Mouse (Mus musculus) liver, embryonic 12.5 days (tissue): ENCODE measurements at regions not wholly inside any gene's neighbourhood (a gene's known extent, or its start where the extent isn't known, plus 50 kb on each side); places are given as distances from the start of the nearest gene placed in this dataset.

Experiments used
- ATAC-seq: fragments of 200-750 bp; cut with Nextera tagmentation; 2 replicates; pipeline ENCODE4 v1.8.0; 2017; ENCODE audit warnings: moderate number of reproducible peaks, mild to moderate bottlenecking, moderate library complexity
- H3K27ac ChIP-seq: fragments of 300-500 bp; sonication (generic); 2 replicates; pipeline ENCODE4 v1.5.1; 2016; ENCODE audit warnings: mild to moderate bottlenecking
- H3K27me3 ChIP-seq: fragments of 300-500 bp; sonication (generic); replicated peaks from 2 replicates; pipeline ENCODE4 v1.6.1; 2016; ENCODE audit warnings: mild to moderate bottlenecking, moderate library complexity
- H3K36me3 ChIP-seq: fragments of 300-500 bp; sonication (generic); 2 replicates; pipeline ENCODE4 v1.6.1; 2016; ENCODE audit warnings: mild to moderate bottlenecking, moderate library complexity
- H3K4me1 ChIP-seq: fragments of 300-500 bp; sonication (generic); 2 replicates; pipeline ENCODE4 v1.6.1; 2016
- H3K4me2 ChIP-seq: fragments of 300-500 bp; sonication (generic); 2 replicates; pipeline ENCODE4 v1.6.1; 2016; ENCODE audit warnings: mild to moderate bottlenecking, moderate library complexity
- H3K4me3 ChIP-seq: fragments of 300-500 bp; sonication (generic); 2 replicates; pipeline ENCODE4 v1.5.1; 2016; ENCODE audit warnings: mild to moderate bottlenecking, moderate library complexity
- H3K9ac ChIP-seq: fragments of 300-500 bp; sonication (generic); 2 replicates; pipeline ENCODE4 v1.6.1; 2016; ENCODE audit warnings: mild to moderate bottlenecking, moderate library complexity
- H3K9me3 ChIP-seq: fragments of 300-500 bp; sonication (generic); replicated peaks from 2 replicates; pipeline ENCODE4 v1.6.1; 2016; ENCODE audit warnings: mild to moderate bottlenecking, moderate library complexity
- WGBS: fragments of 180-500 bp; shearing (Covaris S2); methylation state at CpG from one replicate; pipeline ENCODE4 v1.1.7; 2016; ENCODE audit not compliant: insufficient replicate concordance; 5-methylcytosine and 5-hydroxymethylcytosine counted together

DNA sequence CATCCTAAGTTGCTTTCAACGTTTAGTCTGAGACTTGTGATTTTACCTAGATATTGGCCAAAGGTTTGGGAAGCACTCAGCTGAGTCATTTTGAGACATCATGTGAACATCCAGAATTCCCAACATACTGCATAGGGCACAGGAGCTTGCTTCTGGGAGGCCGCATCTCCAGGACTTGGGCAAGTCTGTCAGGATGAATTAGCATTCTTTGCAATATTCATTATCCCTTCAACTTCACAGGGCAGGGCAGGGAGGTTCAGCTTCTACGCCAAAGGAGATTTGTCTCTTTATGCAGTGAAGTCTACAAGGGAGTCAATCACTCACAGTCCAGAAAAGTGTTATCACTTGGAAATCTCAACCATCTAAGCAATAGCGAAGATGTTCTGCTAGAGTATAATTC is 231.7 kb downstream of the Cpe start:
- Histone ChIP-seq H3K27ac (no peak overlapping the region), H3K9me3 (no peaks in the 10 kb centered on the region), H3K4me3 (no peak overlapping the region), H3K4me1 (no peaks in the 10 kb centered on the region), H3K27me3 (no peaks in the 10 kb centered on the region), H3K4me2 (no peak overlapping the region), H3K36me3 (no peaks in the 10 kb centered on the region), H3K9ac (no peak overlapping the region)
- 70% methylated on average over 4 of the region's 4 CpGs for WGBS
- ATAC-seq = no peak

DNA sequence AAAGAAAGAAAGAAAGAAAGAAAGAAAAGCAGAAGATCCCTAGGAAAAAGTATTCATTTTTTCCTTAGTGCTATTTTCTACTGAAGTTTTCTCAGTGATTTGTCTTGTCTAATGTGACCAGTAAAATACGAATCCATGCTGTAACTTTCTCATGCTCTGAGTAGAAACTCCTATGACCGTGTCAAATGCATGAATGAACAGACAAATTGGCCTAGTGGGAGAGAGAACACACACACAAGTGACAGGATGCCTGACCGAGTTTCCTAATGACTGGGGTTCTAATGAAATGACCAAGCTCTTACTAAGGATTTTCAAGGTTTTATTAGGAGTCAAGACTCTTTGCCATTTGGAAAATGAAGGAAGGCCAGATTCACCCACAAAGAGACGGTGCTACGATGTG is 235.9 kb downstream of the Cpe start:
- no peak overlapping the region for H3K4me3 ChIP-seq
- H3K27ac ChIP-seq = no peak overlapping the region
- 68% methylated on average over 5 of the region's 5 CpGs for WGBS
- no peak overlapping the region for H3K4me2 ChIP-seq
- H3K27me3 ChIP-seq = no peaks in the 10 kb centered on the region
- no peaks in the 10 kb centered on the region for H3K4me1 ChIP-seq
- no peaks in the 10 kb centered on the region for H3K36me3 ChIP-seq
- ATAC-seq = no peak
- no peak overlapping the region for H3K9ac ChIP-seq
- no peaks in the 10 kb centered on the region for H3K9me3 ChIP-seq

DNA sequence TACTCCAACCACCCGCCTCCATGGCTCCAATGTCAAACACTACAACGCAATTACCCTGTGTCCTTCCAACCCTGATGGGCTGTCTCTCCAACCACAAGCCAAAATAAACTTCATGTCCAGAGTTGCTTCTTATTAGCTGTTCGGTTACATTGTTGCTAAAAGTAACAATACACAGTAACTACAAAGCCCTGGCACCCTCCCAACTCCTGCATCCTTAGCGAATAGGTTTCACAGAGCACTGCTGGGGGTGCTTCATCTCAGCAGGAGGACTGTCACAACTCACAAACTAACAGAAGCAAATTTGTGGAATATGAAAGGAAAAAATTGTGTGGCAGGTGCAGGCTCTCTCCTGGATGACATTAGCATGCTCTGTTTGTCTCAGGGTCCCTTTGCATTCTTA is 238.1 kb downstream of the Cpe start:
- no peaks in the 10 kb centered on the region for H3K4me1 ChIP-seq
- H3K4me3 ChIP-seq = no peak overlapping the region
- H3K27ac ChIP-seq = no peak overlapping the region
- no peak overlapping the region for H3K4me2 ChIP-seq
- H3K9me3 ChIP-seq = no peaks in the 10 kb centered on the region
- no peaks in the 10 kb centered on the region for H3K36me3 ChIP-seq
- 59% methylated on average over 4 of the region's 4 CpGs for WGBS
- H3K27me3 ChIP-seq = no peaks in the 10 kb centered on the region
- no peak overlapping the region for H3K9ac ChIP-seq
- no peak for ATAC-seq

DNA sequence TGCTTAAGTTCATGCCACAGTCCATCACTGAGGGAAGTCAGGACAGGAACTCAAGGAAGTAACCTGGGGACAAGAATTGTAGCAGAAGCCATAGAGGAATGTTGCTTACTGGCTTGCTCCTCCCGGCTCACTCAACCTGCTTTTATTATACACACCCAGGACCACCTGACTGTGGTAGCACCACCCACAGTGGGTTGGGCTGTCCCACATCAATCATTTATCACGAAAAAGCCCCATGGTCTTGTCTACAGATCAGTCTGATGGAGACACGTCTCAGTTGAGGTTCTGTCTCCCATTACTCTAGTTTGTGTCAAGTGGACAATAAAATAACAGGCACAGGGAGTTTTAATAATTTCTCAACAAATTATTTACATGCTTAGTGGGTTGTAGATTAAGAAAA is 239.3 kb upstream of the Tll1 start:
- Histone ChIP-seq H3K27ac (no peak overlapping the region), H3K4me2 (no peak overlapping the region), H3K9ac (no peak overlapping the region), H3K4me1 (no peaks in the 10 kb centered on the region), H3K36me3 (no peaks in the 10 kb centered on the region), H3K27me3 (no peaks in the 10 kb centered on the region), H3K4me3 (no peak overlapping the region), H3K9me3 (no peaks in the 10 kb centered on the region)
- ATAC-seq = no peak
- WGBS = 72% methylated on average over 3 of the region's 3 CpGs

DNA sequence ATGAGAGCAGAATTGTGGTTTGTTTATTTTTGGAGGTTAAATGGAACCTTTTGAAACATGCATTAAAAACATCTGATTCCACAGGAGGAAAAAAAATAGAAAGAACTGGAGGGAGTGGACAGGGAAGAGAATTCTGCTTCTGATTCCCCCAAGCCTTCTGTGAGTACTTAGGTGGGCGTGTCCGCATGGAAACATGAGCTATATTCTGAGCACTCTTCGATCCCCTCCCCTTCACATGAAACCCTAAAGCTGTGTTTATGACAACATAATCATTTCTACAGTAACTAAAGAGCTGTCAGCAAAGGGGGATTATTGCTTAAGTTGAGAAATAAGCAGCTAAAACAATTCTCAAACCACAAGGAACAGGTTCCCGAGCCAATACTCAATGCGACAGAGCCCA is 238.4 kb upstream of the Tll1 start:
- Histone ChIP-seq H3K4me3 (no peak overlapping the region), H3K9ac (no peak overlapping the region), H3K4me1 (no peaks in the 10 kb centered on the region), H3K27ac (no peak overlapping the region), H3K4me2 (no peak overlapping the region), H3K36me3 (no peaks in the 10 kb centered on the region), H3K27me3 (no peaks in the 10 kb centered on the region), H3K9me3 (no peaks in the 10 kb centered on the region)
- ATAC-seq = no peak
- WGBS = 81% methylated on average over 5 of the region's 5 CpGs

DNA sequence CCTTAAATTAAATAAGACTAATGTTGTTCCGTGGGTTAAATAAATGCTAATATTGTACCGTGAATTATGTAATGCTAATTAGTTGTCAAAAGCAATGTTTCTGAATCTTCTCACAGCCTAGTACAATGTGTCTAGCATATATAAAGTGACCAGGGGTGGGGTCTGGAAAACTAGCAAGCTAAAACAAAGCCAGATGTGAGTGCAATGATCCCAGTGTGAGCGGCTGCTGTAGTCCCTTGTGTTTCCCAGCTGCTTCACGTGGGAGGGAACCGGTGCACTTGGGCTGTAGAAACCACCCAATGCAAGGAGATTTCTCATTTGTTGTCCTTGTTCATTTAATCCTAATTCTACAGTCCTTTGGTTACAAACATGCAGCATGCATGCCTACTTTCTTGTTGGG is 232.4 kb upstream of the Tll1 start:
- Histone ChIP-seq H3K4me2 (no peak overlapping the region), H3K9me3 (no peaks in the 10 kb centered on the region), H3K27ac (no peak overlapping the region), H3K9ac (no peak overlapping the region), H3K27me3 (no peaks in the 10 kb centered on the region), H3K4me1 (no peaks in the 10 kb centered on the region), H3K4me3 (no peak overlapping the region), H3K36me3 (no peaks in the 10 kb centered on the region)
- ATAC-seq = no peak
- 75% methylated on average over 5 of the region's 5 CpGs for WGBS

DNA sequence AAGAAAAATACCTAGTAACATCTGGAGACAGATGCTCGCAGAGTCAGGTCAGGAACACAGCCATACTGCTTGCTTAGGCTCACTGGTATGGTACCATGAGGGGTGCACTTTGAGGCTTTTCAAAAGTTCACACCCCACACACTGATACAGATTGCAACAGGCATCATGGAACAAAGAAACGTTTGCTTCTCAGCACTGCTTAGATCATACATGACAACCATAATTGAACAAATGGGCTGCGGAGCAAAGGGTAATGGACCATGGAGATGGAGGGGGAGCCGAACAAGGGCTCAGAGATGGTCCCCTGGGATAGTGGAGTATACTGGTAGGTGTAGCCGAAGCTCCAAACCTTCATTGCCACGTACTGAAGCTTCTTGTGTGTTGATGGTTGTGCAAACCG is 228.6 kb upstream of the Tll1 start:
- ATAC-seq = no peak

DNA sequence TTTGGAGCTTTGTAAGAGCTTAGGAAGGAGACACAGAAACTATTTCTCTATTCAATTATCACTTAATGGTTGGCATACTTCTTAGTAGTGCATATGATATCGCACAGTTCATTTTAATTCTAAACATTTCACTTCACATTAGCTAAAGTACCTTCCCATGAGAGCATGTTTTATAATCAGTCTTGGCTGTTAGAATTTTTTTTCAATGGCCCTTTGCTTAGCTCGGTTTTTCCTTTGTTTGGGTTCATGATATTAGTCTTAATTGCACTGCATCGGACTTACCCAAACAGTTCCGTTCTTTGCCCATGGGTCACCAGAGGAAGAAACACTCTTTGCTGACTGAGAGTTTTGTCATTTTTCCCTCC is 216.8 kb upstream of the Tll1 start:
- 71% methylated on average over 4 of the region's 4 CpGs for WGBS
- no peak for ATAC-seq

More for the DNA sequence above, 228.6 kb upstream of the Tll1 start:
- no peak overlapping the region for H3K9ac ChIP-seq
- no peaks in the 10 kb centered on the region for H3K4me1 ChIP-seq
- H3K27me3 ChIP-seq = no peaks in the 10 kb centered on the region
- no peaks in the 10 kb centered on the region for H3K36me3 ChIP-seq
- WGBS = 62% methylated on average over 7 of the region's 7 CpGs
- H3K4me2 ChIP-seq = no peak overlapping the region
- H3K4me3 ChIP-seq = no peak overlapping the region
- H3K27ac ChIP-seq = no peak overlapping the region
- no peaks in the 10 kb centered on the region for H3K9me3 ChIP-seq

DNA sequence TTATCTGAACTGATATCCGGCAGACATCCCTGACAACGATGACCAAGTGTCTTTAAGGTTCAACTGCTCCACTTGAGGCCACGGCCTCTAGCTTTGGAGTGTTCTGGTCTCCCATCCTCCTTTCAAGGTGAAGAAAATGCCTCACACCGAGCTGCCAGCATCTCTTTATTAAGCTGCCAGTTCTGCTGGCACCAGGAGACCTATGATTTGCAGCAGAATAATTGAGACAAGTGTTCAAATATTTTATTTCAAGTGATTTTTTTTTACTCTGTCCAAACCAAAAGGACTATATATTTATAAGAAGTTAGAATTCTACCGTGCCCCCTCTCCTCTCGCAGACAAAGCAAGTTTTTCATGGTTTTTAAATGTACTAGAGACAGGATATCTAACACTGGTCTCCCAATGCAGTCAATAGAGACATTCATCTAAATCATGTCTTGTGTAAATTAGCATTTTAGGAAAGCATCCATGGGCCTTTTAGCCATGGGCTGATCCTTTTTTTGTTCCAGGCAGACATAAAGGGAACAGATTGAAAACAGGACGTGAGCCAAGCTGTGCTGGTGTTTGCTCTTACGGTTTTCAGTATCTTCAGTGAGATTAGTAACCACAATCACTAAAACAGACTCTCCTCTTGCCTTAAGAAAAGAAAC is 216.3 kb upstream of the Tll1 start:
- Histone ChIP-seq H3K27ac (no peak overlapping the region), H3K4me3 (no peak overlapping the region), H3K9me3 (no peaks in the 10 kb centered on the region), H3K36me3 (no peaks in the 10 kb centered on the region), H3K4me1 (no peaks in the 10 kb centered on the region), H3K27me3 (no peaks in the 10 kb centered on the region), H3K4me2 (no peak overlapping the region), H3K9ac (no peak overlapping the region)
- ATAC-seq = no peak
- 53% methylated on average over 8 of the region's 8 CpGs for WGBS

More for the DNA sequence above, 216.8 kb upstream of the Tll1 start:
- H3K27me3 ChIP-seq = no peaks in the 10 kb centered on the region
- no peaks in the 10 kb centered on the region for H3K4me1 ChIP-seq
- H3K9me3 ChIP-seq = no peaks in the 10 kb centered on the region
- no peak overlapping the region for H3K9ac ChIP-seq
- H3K36me3 ChIP-seq = no peaks in the 10 kb centered on the region
- no peak overlapping the region for H3K27ac ChIP-seq
- H3K4me2 ChIP-seq = no peak overlapping the region
- H3K4me3 ChIP-seq = no peak overlapping the region

DNA sequence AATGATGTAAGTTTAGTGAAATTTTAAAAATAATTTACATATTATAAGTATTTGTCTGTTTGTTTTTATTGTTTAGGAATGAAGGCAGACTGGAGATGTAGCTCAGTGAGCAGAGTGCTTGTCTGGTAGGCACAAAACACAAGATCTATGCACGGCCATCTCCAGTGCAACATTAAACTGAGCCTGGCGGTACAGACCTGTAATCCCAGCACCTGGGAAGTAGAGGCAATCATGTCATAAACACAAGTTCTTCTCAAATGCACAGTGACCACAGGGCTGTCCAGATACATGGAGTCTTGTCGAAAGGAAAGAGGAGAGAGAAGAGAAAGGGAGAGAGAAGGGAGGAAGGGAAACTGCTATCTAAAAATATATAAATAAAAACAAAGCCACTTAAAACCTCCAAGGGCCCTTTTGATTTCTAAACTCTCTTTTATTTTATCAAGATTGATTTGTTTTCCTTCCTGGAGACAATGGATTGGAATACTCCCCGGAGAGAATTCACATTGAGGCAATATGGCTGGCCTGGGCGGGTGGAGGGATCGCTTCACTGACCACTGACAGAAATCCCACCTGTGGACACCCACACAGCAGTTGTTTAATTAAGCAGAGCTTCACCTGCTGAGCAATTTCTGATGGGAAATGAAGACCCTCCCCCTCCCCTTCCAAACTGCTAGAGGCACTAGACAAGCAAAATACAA is 215.6 kb upstream of the Tll1 start:
- no peak for ATAC-seq
- H3K9ac ChIP-seq = no peak overlapping the region
- no peaks in the 10 kb centered on the region for H3K27me3 ChIP-seq
- no peak overlapping the region for H3K4me2 ChIP-seq
- WGBS = 74% methylated on average over 6 of the region's 6 CpGs
- no peak overlapping the region for H3K4me3 ChIP-seq
- no peaks in the 10 kb centered on the region for H3K9me3 ChIP-seq
- H3K27ac ChIP-seq = no peak overlapping the region
- no peaks in the 10 kb centered on the region for H3K4me1 ChIP-seq
- no peaks in the 10 kb centered on the region for H3K36me3 ChIP-seq

DNA sequence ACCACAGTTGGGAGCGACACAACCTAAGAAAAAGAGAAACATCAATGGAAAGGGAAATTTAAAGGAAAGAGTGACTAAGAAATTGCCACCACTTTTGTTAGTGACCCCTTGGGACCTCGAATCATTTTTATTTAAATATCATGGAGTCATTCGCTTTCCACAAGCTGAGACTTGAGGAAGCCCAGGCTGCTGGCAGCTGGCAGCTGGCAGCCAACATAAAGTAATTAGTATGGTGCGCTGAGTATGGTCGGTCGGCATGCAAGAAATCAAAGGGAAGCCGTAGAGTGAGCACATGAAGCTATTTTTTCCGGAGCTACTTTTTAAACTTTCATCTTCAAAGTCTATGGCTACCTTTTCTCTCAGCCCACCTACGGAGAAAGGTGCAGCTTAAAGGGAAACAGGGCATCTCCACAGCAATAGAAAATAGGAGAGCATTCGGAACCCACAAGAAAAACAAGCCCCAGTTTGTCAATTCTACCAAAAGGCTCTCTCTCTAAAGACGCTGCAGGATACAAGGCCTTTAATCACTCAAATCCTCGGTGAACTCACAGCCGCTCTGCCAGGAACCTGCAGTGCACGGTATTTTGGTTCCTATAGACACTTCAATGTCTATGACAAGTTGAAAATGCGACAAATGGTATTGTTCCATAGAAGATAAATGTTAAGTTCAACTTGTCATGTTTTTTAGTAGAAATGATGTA is 206.6 kb upstream of the Tll1 start:
- no peak overlapping the region for H3K27ac ChIP-seq
- no peaks in the 10 kb centered on the region for H3K27me3 ChIP-seq
- no peak for ATAC-seq
- H3K4me2 ChIP-seq = no peak overlapping the region
- H3K4me3 ChIP-seq = no peak overlapping the region
- H3K9ac ChIP-seq = no peak overlapping the region
- H3K9me3 ChIP-seq = no peaks in the 10 kb centered on the region
- WGBS = 69% methylated on average over 15 of the region's 15 CpGs
- H3K4me1 ChIP-seq = no peaks in the 10 kb centered on the region
- no peaks in the 10 kb centered on the region for H3K36me3 ChIP-seq

DNA sequence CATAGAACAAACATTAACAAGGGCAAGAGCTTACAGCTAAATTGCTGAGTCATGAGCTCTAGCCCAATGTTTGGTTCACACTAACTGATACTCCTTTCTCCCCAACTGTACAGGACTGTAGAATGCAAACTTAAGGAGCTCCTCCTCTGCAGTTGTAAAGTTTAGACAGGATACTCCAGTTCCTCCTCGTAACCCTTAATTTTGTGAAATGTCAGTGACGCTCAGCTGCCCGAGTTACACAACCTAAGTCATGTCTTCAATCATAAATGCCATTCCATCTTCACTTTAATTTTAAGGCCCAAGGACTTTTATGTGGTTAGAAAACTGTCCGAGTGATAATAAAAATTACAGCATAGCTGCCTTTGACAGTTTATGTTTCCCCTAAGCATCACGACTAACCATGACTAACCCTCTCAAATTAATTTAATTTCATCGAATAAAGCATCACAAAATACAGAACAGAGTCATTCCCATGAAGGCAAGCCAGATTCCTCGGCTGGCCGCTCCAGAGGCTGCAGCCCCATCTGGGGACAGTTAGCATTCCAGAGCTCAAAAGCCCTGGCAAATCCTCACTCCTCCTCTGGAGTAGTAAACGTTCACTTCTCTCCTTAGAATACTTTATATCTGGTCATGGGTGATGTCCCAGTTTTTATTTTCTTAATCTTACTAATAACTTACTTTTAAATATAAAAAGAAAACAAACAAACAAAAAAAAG is 200.9 kb upstream of the Tll1 start:
- Histone ChIP-seq H3K27me3 (no peaks in the 10 kb centered on the region), H3K4me2 (no peak overlapping the region), H3K4me1 (no peaks in the 10 kb centered on the region), H3K9me3 (no peaks in the 10 kb centered on the region), H3K9ac (no peak overlapping the region), H3K4me3 (no peak overlapping the region), H3K27ac (no peak overlapping the region), H3K36me3 (no peaks in the 10 kb centered on the region)
- ATAC-seq = no peak
- 65% methylated on average over 9 of the region's 9 CpGs for WGBS
